Mouse (Mus musculus): ENCODE results near the gene F13b. TPM values are rescaled to one million over a fixed set of nuclear protein-coding genes. Genes with fewer than 3 reads are reported as not detected.

F13b gene
- total RNA-seq (2015): not detected in 2 replicates
- total RNA-seq (2017): not detected in 2 replicates

GRCm38 (mm10) chr1:139501258-139501752 lies at the start of gene F13b:
Gene F13b (plus strand): TSS chr1:139501702.
- ATAC-seq (ENCODE audit: poor library complexity, severe bottlenecking): no peak

- ATAC-seq (ENCODE audit: poor library complexity, severe bottlenecking): peak; percentile 97
These were observed 46.9 kb upstream of the F13b start, which contains the start of gene Aspm for GRCm38 (mm10) chr1:139454340-139455225. Gene Aspm (plus strand): TSS chr1:139454772.

GRCm38 (mm10) chr1:139455226-139455869 lies 46.2 kb upstream of the F13b start:
- ATAC-seq (ENCODE audit: poor library complexity, severe bottlenecking): peak; percentile 16; the same call in 1 of the 2 replicates

- ATAC-seq (ENCODE audit: poor library complexity, severe bottlenecking): peak; percentile 24; the same call in 1 of the 2 replicates
These were observed 40.7 kb upstream of the F13b start for GRCm38 (mm10) chr1:139460807-139461206.

- no peak for ATAC-seq (ENCODE audit: poor library complexity, severe bottlenecking)
These were observed 35.6 kb upstream of the F13b start for GRCm38 (mm10) chr1:139465936-139466335.

- ATAC-seq (ENCODE audit: poor library complexity, severe bottlenecking): no peak
These were observed 22.6 kb upstream of the F13b start for GRCm38 (mm10) chr1:139478898-139479297.

- ATAC-seq (ENCODE audit: poor library complexity, severe bottlenecking): no peak
These were observed 21.3 kb upstream of the F13b start for GRCm38 (mm10) chr1:139480246-139480645.

GRCm38 (mm10) chr1:139481146-139481545 lies 20.4 kb upstream of the F13b start:
- no peak for ATAC-seq (ENCODE audit: poor library complexity, severe bottlenecking)

- ATAC-seq (ENCODE audit: poor library complexity, severe bottlenecking): no peak
These were observed 6.9 kb upstream of the F13b start for GRCm38 (mm10) chr1:139494630-139495029.

GRCm38 (mm10) chr1:139495408-139495807 lies 6.1 kb upstream of the F13b start:
- ATAC-seq (ENCODE audit: poor library complexity, severe bottlenecking): no peak

GRCm38 (mm10) chr1:139496212-139496611 lies 5.3 kb upstream of the F13b start:
- ATAC-seq (ENCODE audit: poor library complexity, severe bottlenecking): no peak

GRCm38 (mm10) chr1:139499751-139500150 lies 1.8 kb upstream of the F13b start:
- no peak for ATAC-seq (ENCODE audit: poor library complexity, severe bottlenecking)

GRCm38 (mm10) chr1:139514556-139514955 lies 13.1 kb downstream of the F13b start:
- no peak for ATAC-seq (ENCODE audit: poor library complexity, severe bottlenecking)

GRCm38 (mm10) chr1:139548536-139548935 lies 47.0 kb downstream of the F13b start:
- ATAC-seq (ENCODE audit: poor library complexity, severe bottlenecking): no peak

- no peak for ATAC-seq (ENCODE audit: poor library complexity, severe bottlenecking)
These were observed 49.8 kb downstream of the F13b start for GRCm38 (mm10) chr1:139551311-139551710.

- ATAC-seq (ENCODE audit: poor library complexity, severe bottlenecking): no peak
These were observed 58.5 kb downstream of the F13b start, which contains the start of gene Cfhr1 for GRCm38 (mm10) chr1:139560024-139560423. Gene Cfhr1 (minus strand): TSS chr1:139560272.

Other genes starting within 250 kb of the F13b start
- gene Crb1, start 124.6 kb upstream of the F13b start, total RNA-seq (2015): not detected in 2 replicates
- not detected in 2 replicates for gene Crb1, start 124.6 kb upstream of the F13b start, total RNA-seq (2017)
- 7.9 and 10.0 TPM in 2 replicates for gene Zbtb41, start 79.4 kb upstream of the F13b start, total RNA-seq (2015)
- gene Zbtb41, start 79.4 kb upstream of the F13b start, total RNA-seq (2017): 12.2 and 13.9 TPM in 2 replicates
- 29.5 and 32.8 TPM in 2 replicates for gene Aspm, start 46.9 kb upstream of the F13b start, total RNA-seq (2015)
- 37.9 and 41.0 TPM in 2 replicates for gene Aspm, start 46.9 kb upstream of the F13b start, total RNA-seq (2017)
- gene Cfhr1, start 58.6 kb downstream of the F13b start, total RNA-seq (2015): not detected in 2 replicates
- gene Cfhr1, start 58.6 kb downstream of the F13b start, total RNA-seq (2017): not detected in 2 replicates

Data from megakaryocyte, adult 5-6 weeks (primary cell).